Mouse (Mus musculus) erythroid progenitor cell, adult 5-6 weeks (primary cell): ENCODE measurements around the gene Cdhr5. TPM values are rescaled to one million over a fixed set of nuclear protein-coding genes. Genes with fewer than 3 reads are reported as not detected.
A peak's percentile ranks its signal among the peaks of the same experiment; 100 is the strongest.

Experiments
- ATAC-seq: replicated peaks from 2 replicates; pipeline ENCODE4 v1.8.0; 2016; ENCODE audit warnings: moderate number of reproducible peaks, mild to moderate bottlenecking, moderate TSS enrichment, inconsistent platforms; ENCODE audit not compliant: poor library complexity, low FRiP score, severe bottlenecking
- total RNA-seq, 2 experiments: library from RNA; stranded (forward) in 1 of 2; stranded (reverse) in 1 of 2; fragments of 150-400 nt in 1 of 2; fragments of 186-747, 209-891 nt in 1 of 2; gene quantifications; 2 replicates each; pipeline versions ENCODE4 v1.2.3 to v1.2.4; 2015 to 2017; ENCODE audit warnings: low replicate concordance in 2 of 2

Cdhr5 gene
- total RNA-seq (2015; ENCODE audit: low replicate concordance) (not detected in 2 replicates), total RNA-seq (2017; ENCODE audit: low replicate concordance) (not detected in 2 replicates)

- no peak for ATAC-seq
Observed at GRCm38 (mm10) chr7:141276546-141276945, at the start of gene Cdhr5. Gene Cdhr5, minus strand, starts transcription at chr7:141276786.

GRCm38 (mm10) chr7:141324686-141325085 is 48.1 kb upstream of the Cdhr5 start:
- ATAC-seq = no peak

- ATAC-seq = no peak
Observed at GRCm38 (mm10) chr7:141319446-141319845, 42.9 kb upstream of the Cdhr5 start.

GRCm38 (mm10) chr7:141317619-141318132 is 41.1 kb upstream of the Cdhr5 start:
- no peak for ATAC-seq

GRCm38 (mm10) chr7:141315974-141316373 is 39.4 kb upstream of the Cdhr5 start:
- peak; percentile 70 for ATAC-seq

- ATAC-seq = no peak
Observed at GRCm38 (mm10) chr7:141315076-141315475, 38.5 kb upstream of the Cdhr5 start.

- no peak for ATAC-seq
Observed at GRCm38 (mm10) chr7:141314416-141314815, 37.8 kb upstream of the Cdhr5 start.

- no peak for ATAC-seq
Observed at GRCm38 (mm10) chr7:141304537-141304936, 28.0 kb upstream of the Cdhr5 start.

- no peak for ATAC-seq
Observed at GRCm38 (mm10) chr7:141302702-141303268, 26.2 kb upstream of the Cdhr5 start.

- ATAC-seq = no peak
Observed at GRCm38 (mm10) chr7:141301386-141301785, 24.8 kb upstream of the Cdhr5 start.

- no peak for ATAC-seq
Observed at GRCm38 (mm10) chr7:141299175-141299574, 22.6 kb upstream of the Cdhr5 start.

GRCm38 (mm10) chr7:141297926-141298650 is 21.5 kb upstream of the Cdhr5 start:
- no peak for ATAC-seq

- ATAC-seq = no peak
Observed at GRCm38 (mm10) chr7:141294479-141294878, 17.9 kb upstream of the Cdhr5 start.

GRCm38 (mm10) chr7:141293852-141294471 is 17.4 kb upstream of the Cdhr5 start:
- ATAC-seq = no peak

- ATAC-seq = no peak
Observed at GRCm38 (mm10) chr7:141292583-141293388, 16.2 kb upstream of the Cdhr5 start.

GRCm38 (mm10) chr7:141291921-141292582 is 15.5 kb upstream of the Cdhr5 start, which contains the start of gene Drd4:
Gene Drd4, plus strand, starts transcription at chr7:141292006.
- no peak for ATAC-seq

- no peak for ATAC-seq
Observed at GRCm38 (mm10) chr7:141288042-141288441, 11.5 kb upstream of the Cdhr5 start.

GRCm38 (mm10) chr7:141282756-141283155 is 6.2 kb upstream of the Cdhr5 start:
- ATAC-seq = 0 out of 2 replicates have a peak, but pooled peaks have one; percentile 15

- ATAC-seq = no peak
Observed at GRCm38 (mm10) chr7:141281442-141281841, 4.9 kb upstream of the Cdhr5 start.
